Mouse (Mus musculus): ENCODE measurements around the gene Scgb1b10. TPM values are rescaled to one million over a fixed set of nuclear protein-coding genes. Genes with fewer than 3 reads are reported as not detected.
"Not testable (repeated sequence)": the region's sequence is repeated elsewhere in the genome, so short reads cannot be mapped to it uniquely, and the experiment has no call there.

The Scgb1b10 gene
- not detected in 2 replicates for total RNA-seq (2017)

GRCm38 (mm10) chr7:32100553-32100952 is at the start of gene Scgb1b10:
Scgb1b10 (plus strand) TSS chr7:32100853.
- not testable (repeated sequence) for ATAC-seq (replicated peaks; ENCODE audit: low read depth, poor library complexity, severe bottlenecking)

Other genes with a start within 250 kb of the Scgb1b10 start
- gene Scgb2b11, start 110.3 kb downstream of the Scgb1b10 start, total RNA-seq (2017): not detected in 2 replicates
- gene Scgb1b11, start 122.0 kb downstream of the Scgb1b10 start, total RNA-seq (2017): not detected in 2 replicates
- gene Scgb2b12, start 226.4 kb downstream of the Scgb1b10 start, total RNA-seq (2017): not detected in 2 replicates
- gene Scgb1b12, start 233.3 kb downstream of the Scgb1b10 start, total RNA-seq (2017): not detected in 2 replicates

Measured in common myeloid progenitor, adult 5-6 weeks (primary cell).